Mouse (Mus musculus) adrenal gland, postnatal 36 days (tissue): ENCODE measurements around the gene Hoxb6. TPM values are rescaled to one million over a fixed set of nuclear protein-coding genes. Genes with fewer than 3 reads are reported as not detected.
A peak's percentile ranks its signal among the peaks of the same experiment; 100 is the strongest.

Source experiments
- DNase-seq, 2 experiments: peaks; one replicate each; pipeline ENCODE4 v3.0.0; 2021; ENCODE audit warnings: mixed read lengths in 1 of 2
- total RNA-seq, 2 experiments: library from RNA; stranded (reverse); gene quantifications; 2 replicates each; pipeline ENCODE4 v1.2.3; 2021

Gene Hoxb6
- total RNA-seq, 2 experiments from 2014 or later = 43.9 to 62.2 TPM

DNA sequence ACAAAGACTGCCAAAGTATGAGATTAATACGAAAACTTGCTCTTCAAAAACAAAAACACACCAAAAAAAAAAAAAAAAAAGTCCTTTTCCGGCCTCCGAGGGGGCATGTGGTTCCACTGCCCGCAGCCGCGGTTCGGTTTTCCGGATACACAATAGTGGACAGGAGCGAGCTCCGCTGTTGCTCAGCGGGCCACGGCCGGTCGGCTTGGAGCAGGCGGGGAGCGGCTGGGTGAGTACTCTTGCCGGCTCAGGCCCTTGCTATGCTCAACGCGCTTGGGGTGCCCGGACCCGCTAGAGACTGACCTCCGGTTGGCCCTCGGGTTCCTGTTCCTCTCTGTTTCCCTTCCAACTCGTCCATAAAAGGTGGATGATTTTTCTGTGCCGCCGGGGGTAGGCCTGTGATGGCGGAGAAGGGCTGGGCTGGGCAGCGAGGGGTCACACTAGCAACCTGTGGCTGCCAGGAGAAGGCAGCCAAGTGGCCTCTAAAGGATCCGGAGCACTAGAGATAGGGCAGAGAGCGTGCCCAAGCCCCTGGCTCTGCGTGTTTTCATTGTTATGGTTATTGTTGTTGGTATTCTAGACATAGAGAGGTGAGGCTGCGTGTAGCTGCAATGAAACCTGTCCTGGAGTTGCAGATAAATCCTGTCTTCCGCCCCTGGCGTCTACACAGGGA lies 22.5 kb downstream of the Hoxb6 start:
- DNase-seq = peak; percentile 72 to 78

- no peak for DNase-seq
These were observed 23.0 kb downstream of the Hoxb6 start for GRCm38 (mm10) chr11:96315344-96315681.

GRCm38 (mm10) chr11:96316696-96317607 lies 24.7 kb downstream of the Hoxb6 start:
- DNase-seq = no peak

DNA sequence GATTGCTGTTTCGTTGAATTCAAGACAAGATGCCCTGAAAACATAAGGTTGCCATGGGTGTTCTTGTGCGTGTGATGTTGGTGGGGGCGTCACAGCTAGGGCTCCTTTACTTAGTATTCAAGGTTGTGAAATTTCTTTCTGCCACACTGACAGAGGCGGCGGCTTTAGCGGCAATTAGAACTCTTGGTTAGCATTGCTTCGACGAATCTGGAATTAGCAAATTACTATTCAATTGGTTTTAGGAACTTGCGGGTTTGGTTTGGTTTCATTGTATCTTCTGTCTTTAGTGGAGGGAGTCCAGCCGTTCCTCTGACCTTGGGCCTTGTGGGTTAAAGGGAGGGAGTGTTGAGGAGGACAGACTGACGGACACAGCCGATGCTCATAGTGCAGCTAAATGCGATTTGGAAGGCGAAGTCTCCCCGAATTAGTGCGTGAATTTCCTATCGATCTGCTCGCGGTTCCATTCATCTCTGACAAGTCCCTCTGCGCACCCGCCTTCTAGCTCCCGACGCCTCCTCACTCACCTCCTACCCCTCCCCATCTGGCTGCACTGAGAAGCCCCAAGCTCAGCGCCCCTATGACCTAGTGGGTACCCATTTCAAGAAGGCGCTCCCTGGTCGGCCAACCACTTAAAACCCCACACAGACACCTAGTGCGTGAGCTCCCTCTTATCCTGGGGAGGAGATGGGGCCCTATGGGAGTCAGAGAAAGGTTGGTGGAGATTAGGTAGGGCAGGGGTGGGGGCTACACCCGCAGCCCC lies 25.5 kb downstream of the Hoxb6 start, which contains the start of gene Hoxb4:
Gene Hoxb4, plus strand, starts transcription at position 660 of the 760 bp plus-strand sequence.
- no peak for DNase-seq

DNA sequence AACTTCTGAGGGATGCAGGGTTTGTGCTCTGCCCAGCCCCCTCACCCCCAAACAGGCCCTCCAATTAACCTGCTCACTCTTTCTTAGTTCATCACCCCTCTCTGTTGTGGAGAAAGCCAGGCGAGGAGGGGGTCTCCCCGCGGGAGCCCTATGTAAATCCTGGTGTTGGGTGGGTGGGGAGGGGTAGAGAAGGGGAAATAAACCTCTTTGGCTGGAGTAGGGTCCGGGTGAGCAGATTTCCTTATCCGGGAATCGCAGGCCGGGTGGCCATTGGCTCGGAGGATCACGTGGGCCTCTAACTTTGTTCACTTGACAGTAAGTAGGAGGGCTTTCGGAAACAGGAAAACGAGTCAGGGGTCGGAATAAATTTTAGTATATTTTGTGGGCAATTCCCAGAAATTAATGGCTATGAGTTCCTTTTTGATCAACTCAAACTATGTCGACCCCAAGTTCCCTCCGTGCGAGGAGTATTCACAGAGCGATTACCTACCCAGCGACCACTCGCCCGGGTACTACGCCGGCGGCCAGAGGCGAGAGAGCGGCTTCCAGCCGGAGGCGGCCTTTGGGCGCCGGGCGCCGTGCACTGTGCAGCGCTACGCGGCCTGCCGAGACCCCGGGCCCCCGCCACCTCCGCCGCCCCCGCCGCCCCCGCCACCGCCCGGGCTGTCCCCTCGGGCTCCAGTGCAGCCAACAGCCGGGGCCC lies 26.2 kb downstream of the Hoxb6 start:
- peak; percentile 90 to 91 for DNase-seq

DNA sequence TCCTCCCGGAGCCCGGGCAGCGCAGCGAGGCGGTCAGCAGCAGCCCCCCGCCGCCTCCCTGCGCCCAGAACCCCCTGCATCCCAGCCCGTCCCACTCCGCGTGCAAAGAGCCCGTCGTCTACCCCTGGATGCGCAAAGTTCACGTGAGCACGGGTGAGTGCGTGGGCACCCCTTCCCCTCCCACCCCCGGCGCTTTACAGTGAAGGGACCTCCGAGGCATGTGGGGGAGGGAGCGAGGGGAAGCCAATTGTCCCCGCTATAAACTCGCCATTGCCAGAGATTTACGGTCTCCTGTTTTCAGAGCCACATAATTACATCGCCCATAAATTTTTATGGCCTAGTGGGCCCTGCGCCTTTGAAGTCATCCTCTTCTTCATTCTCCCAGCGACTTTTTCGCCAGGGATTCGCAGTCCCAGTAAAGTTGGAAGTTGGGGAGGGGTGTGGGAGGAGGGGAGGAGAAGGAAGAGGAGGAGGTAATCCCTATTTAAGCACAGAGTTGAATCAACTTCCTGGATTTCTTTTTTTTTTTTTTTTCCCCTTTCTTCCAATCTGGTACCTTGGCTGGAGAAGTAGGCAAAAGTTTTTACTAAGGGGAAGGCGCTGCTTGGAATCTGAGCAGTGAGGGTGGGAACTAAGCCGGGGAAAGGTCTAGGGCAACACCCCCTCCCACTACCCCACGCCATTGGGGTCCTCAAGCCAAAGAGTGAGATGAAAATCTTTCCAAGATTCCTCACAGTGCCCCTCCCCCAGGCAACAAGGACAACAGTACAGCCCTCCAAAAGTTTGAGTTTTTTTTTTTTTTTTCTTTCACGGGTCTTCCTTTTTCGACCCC lies 27.0 kb downstream of the Hoxb6 start:
- peak in 1 of 2 experiments; percentile 56 for DNase-seq

DNA sequence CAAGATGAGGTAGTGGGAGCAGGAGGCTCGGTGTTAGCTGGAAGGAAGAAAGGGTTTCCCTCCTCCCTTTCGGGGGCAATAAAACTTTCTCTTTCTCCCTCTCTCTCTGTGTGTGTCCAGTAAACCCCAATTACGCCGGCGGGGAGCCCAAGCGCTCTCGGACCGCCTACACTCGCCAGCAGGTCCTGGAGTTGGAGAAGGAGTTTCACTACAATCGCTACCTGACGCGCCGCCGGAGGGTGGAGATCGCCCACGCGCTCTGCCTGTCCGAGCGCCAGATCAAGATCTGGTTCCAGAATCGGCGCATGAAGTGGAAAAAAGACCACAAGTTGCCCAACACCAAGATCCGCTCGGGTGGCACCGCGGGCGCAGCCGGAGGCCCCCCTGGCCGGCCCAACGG lies 27.6 kb downstream of the Hoxb6 start:
- peak in 1 of 2 experiments; percentile 68 for DNase-seq

GRCm38 (mm10) chr11:96320688-96321087 lies 28.4 kb downstream of the Hoxb6 start:
- no peak for DNase-seq

- DNase-seq = no peak
These were observed 29.6 kb downstream of the Hoxb6 start for GRCm38 (mm10) chr11:96321846-96322245.

DNA sequence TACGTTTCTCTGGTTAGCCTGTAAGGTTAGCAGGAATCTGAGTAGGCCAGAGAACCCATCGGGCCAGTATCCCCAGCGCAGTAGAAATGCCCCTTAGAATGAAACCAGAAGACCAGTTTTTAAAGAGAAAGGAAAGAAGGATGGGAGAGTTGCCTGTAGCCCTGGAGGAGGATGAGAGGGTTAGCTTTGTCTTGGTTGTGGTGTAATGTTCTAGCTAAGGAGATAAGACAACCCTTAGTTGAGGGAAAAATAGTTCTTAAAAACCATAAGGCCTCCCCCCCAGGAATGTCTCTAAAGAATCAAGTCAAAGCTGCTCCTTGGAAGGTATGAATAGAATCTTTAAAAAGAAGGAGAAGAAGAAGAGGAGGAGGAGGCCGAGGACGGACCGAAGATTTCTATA lies 30.5 kb downstream of the Hoxb6 start:
- DNase-seq = no peak

DNA sequence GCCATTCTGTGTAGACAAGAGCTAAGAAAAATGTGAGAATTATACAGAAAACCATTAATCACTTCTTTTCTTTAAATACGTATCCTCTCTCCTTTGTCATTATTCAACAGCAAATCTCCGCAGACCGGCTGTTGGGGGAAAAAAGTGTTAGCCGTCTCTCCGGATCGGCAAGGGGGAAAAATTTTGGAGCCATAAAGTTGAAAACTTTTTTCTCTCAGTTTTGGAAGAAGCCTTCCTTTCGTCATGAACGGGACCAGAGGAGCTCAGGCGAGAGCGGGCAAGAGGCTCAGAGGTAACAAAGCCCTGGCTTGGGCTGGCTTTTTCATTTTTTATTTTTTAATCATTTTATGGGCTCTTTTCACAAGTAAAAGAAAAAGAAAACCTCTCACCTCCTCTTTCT lies 30.9 kb downstream of the Hoxb6 start, which contains the start of gene Hoxb3:
Gene Hoxb3, plus strand, starts transcription at position 173 of the 400 bp plus-strand sequence.
- no peak for DNase-seq

DNA sequence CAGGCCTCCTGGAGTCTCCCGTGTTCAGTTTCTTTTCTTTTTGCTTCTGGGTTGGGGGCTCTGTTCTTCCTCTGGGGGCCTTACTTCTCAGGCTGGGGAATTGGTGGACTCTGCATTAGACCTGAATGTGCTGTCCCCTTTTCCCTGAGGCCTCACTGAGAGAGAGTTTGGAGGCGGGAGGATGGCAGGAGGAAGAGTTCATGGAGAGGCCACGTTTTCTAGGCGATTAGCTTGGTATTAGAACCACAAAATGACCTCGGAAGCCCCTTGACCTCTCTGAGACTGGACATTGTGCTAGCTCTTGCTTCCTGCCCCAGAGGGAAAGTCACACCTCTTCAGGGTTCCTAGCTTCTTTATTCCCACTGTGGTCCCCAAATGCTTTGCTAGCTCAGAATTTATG lies 31.8 kb downstream of the Hoxb6 start:
- no peak for DNase-seq

- DNase-seq = no peak
These were observed 32.7 kb downstream of the Hoxb6 start for GRCm38 (mm10) chr11:96324965-96325364.

- DNase-seq = peak in 1 of 2 experiments; percentile 51
These were observed 33.5 kb downstream of the Hoxb6 start for GRCm38 (mm10) chr11:96325747-96326212.

DNA sequence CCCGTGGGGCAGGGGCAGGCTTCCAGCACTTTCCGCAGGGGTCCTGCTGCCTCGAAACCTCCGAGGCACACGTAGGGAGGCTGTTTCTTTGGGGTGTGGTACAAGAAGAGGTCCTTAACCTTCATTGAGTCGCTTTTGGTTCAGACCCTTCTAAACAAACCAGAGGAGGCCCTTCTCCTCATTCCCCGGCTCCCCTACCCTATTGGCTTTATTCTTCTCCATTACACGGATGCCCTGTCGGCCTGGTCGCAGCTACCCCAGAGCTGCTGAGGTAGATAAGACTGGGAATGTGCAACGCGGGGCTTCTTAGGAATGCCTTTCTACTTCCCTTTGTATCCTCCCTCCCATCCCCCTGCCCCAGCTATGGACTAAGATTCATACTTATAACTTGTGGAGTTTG lies 34.4 kb downstream of the Hoxb6 start:
- DNase-seq = no peak

GRCm38 (mm10) chr11:96327122-96327521 lies 34.8 kb downstream of the Hoxb6 start:
- no peak for DNase-seq

DNA sequence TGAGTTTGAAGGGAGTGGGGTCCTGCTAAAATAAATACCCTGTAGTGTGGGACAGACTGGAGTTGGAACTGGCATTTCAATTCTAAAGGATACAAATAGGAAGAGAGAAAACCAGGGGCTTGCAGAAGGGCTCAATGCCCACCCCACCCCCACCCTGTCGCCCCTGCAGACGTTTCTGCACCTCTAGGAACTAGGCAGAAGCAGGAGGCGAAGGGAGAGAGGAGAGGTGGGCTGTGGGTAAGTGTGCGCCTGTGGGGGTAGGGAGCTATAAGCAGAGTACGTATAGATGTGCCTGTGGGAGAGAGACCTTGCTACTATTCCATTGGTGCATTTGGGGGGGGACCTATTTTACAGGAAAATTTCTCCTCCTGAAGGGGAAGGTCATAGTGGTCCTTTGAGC lies 35.5 kb downstream of the Hoxb6 start:
- DNase-seq = no peak

DNA sequence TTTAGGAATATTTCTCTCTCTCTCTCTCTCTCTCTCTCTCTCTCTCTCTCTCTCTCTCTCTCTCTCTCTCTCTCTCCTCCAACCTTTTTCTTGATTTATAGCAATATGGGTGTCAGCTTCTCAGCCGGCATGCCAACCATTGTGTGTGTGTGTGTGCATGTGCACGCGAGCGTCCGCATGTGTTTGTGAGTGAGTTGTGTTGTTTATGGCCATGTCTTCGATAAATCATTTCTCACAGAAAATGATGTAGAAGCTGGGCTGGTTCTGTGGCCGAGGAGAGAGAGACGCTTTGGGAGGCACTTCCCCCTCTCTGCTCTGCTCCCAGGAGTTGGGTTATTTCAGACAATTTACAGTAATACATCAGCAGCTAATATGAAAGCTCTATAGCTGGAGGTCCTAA lies 36.3 kb downstream of the Hoxb6 start:
- no peak for DNase-seq

DNA sequence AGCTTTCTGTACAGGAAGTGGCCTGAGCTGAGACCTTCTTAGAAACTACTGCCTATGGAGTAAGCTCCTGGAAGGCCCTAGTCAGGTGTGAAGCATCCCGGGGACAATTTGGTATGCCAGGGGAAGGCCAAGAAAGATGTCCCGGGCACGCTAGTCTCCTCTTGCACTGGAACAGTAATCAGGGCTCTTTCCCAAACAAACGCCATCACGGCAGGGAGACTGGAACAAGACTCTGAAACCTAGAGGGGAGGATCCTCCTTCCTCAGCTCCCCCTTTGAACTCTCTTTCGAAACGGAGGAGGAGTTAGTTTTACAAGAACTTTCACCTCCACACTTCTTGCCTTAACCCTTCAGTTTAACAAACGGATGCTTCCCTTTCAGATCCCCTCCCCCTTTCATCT lies 39.8 kb downstream of the Hoxb6 start:
- no peak for DNase-seq

DNA sequence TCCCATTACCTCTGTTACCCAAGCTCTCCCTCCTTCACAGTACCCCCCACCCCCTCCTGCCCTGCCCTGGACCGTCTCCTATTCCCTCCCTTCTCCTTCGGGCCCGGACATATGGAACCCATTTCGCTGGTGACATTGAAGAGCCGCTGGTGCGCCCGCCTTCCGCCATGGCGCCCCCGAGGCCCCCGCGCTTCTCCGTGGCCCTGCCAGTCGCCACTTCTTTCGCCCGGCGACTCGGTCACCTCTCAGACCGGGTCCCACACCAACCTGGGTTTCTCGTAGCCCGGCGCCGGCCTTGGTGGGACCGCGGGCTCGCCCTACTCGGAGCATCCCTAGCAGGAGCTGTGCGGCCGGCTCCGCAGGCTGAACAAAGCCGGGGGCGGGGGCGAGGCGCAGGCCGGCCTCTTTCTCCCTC lies 40.3 kb downstream of the Hoxb6 start:
- no peak for DNase-seq
